ENCODE assay signal across 14 mouse cellular contexts in genomic region chr1:64916884-64917507, GRCm38 (mm10). TPM values are rescaled to one million over a fixed set of nuclear protein-coding genes. Genes with fewer than 3 reads are reported as not detected.
A peak's percentile ranks its signal among the peaks of the same experiment; 100 is the strongest.
DNase-seq lines count a peak whose midpoint lies in the region; ATAC-seq and TF ChIP-seq lines count a peak whose summit lies in the region.
"Had no signal": no experiment of that assay in that cellular context is flagged by ENCODE, and none has a peak within 500 bp of the region (broad histone marks: within the 10 kb centered on the region; RNA-seq: fewer than 3 reads in every experiment).

No protein-coding gene starts in this region.

- no peak overlapping the region for H3K4me2 ChIP-seq in intestine, embryonic 14.5 days (ENCODE audit: low read length)
- H3K4me2 ChIP-seq in intestine, embryonic 15.5 days (replicated peaks): no peak overlapping the region
- H3K4me2 ChIP-seq in forebrain, embryonic 15.5 days (replicated peaks): no peak overlapping the region
- H3K4me2 ChIP-seq in midbrain, postnatal 0 days (ENCODE audit: low read depth, low read length, poor library complexity, severe bottlenecking): no peak overlapping the region
- H3K4me2 ChIP-seq: lung, embryonic 15.5 days had no signal

- H3K9me3 ChIP-seq in intestine, embryonic 14.5 days (ENCODE audit: control insufficient read depth, low read length): no peaks in the 10 kb centered on the region
- no peaks in the 10 kb centered on the region for H3K9me3 ChIP-seq in intestine, embryonic 15.5 days
- H3K9me3 ChIP-seq in forebrain, embryonic 15.5 days: no peaks in the 10 kb centered on the region
- H3K9me3 ChIP-seq in midbrain, postnatal 0 days (ENCODE audit: low read length): no peaks in the 10 kb centered on the region
- H3K9me3 ChIP-seq: lung, embryonic 15.5 days had no signal

- H3K27me3 ChIP-seq in intestine, embryonic 14.5 days (replicated peaks; ENCODE audit: control insufficient read depth, insufficient read depth, low read length): no peaks in the 10 kb centered on the region
- H3K27me3 ChIP-seq in intestine, embryonic 15.5 days (replicated peaks): no peaks in the 10 kb centered on the region
- H3K27me3 ChIP-seq in forebrain, embryonic 15.5 days: peaks cover 22% of the 10 kb centered on the region; the same call in 1 of the 2 replicates
- no peaks in the 10 kb centered on the region for H3K27me3 ChIP-seq in midbrain, postnatal 0 days (ENCODE audit: insufficient read depth, low read length)
- H3K27me3 ChIP-seq: lung, embryonic 15.5 days had no signal

- no peak overlapping the region for H3K9ac ChIP-seq in intestine, embryonic 14.5 days (ENCODE audit: low read length)
- H3K9ac ChIP-seq in intestine, embryonic 15.5 days: no peak overlapping the region
- H3K9ac ChIP-seq in forebrain, embryonic 15.5 days (replicated peaks): no peak overlapping the region
- H3K9ac ChIP-seq in midbrain, postnatal 0 days (replicated peaks; ENCODE audit: low read length, poor library complexity, severe bottlenecking): no peak overlapping the region
- H3K9ac ChIP-seq: lung, embryonic 15.5 days had no signal

- H3K36me3 ChIP-seq in intestine, embryonic 14.5 days (ENCODE audit: control insufficient read depth, insufficient read depth, low read length): 0 out of 2 replicates have a peak, but pooled peaks cover 7% of the 10 kb centered on the region
- H3K36me3 ChIP-seq in intestine, embryonic 15.5 days: no peaks in the 10 kb centered on the region
- H3K36me3 ChIP-seq in forebrain, embryonic 15.5 days: no peaks in the 10 kb centered on the region
- peaks cover 8% of the 10 kb centered on the region; the same call in 1 of the 2 replicates for H3K36me3 ChIP-seq in midbrain, postnatal 0 days (ENCODE audit: insufficient read depth, low read length)

- peak; percentile 51 for DNase-seq in intestine, embryonic 14.5 days (ENCODE audit: low spot score)
- DNase-seq in embryo, embryonic 11 days: peak; percentile 40
- DNase-seq in midbrain, postnatal 0 days (ENCODE audit: low spot score): peak; percentile 15
- DNase-seq in right cerebral cortex, postnatal 14 days: no peak
- no peak for DNase-seq in lung, adult 2 months
- DNase-seq: B cell, adult 2 months; cerebellum, postnatal 25 days; gastrocnemius, postnatal 25 days; kidney, adult 18-20 months; thymus, postnatal 25 days had no signal

- no peak for TF ChIP-seq POLR2A in lung, adult 2 months (IDR thresholded peaks at IDR 0.05; ENCODE audit: borderline replicate concordance, extremely low read depth, low read depth, low read length)

- WGBS in intestine, embryonic 14.5 days: 38% methylated on average over 5 of the region's 5 CpGs
- 45% methylated on average over 5 of the region's 5 CpGs for WGBS in intestine, embryonic 15.5 days
- 6% methylated on average over 5 of the region's 5 CpGs for WGBS in forebrain, embryonic 15.5 days
- WGBS in midbrain, postnatal 0 days: 14% methylated on average over 5 of the region's 5 CpGs
- WGBS in lung, adult 2 months: 73% methylated on average over 5 of the region's 5 CpGs

- H3K4me3 ChIP-seq in intestine, embryonic 14.5 days (ENCODE audit: low read depth, low read length): no peak overlapping the region
- H3K4me3 ChIP-seq in intestine, embryonic 15.5 days (replicated peaks): no peak overlapping the region
- H3K4me3 ChIP-seq in forebrain, embryonic 15.5 days: no peak overlapping the region
- H3K4me3 ChIP-seq in midbrain, postnatal 0 days (ENCODE audit: low read depth, low read length): no peak overlapping the region
- H3K4me3 ChIP-seq in lung, adult 2 months (replicated peaks; ENCODE audit: extremely low read depth, low read depth, low read length): no peak overlapping the region
- H3K4me3 ChIP-seq: lung, embryonic 15.5 days had no signal

- no peak for TF ChIP-seq CTCF in midbrain, postnatal 0 days (IDR thresholded peaks at IDR 0.05)
- TF ChIP-seq CTCF in lung, adult 2 months (IDR thresholded peaks at IDR 0.05; ENCODE audit: insufficient read depth, low read length): no peak

- H3K27ac ChIP-seq in intestine, embryonic 14.5 days (ENCODE audit: low read depth): no peak overlapping the region
- no peak overlapping the region for H3K27ac ChIP-seq in intestine, embryonic 15.5 days
- no peak overlapping the region for H3K27ac ChIP-seq in forebrain, embryonic 15.5 days (replicated peaks)
- H3K27ac ChIP-seq in midbrain, postnatal 0 days (ENCODE audit: low read depth, low read length): no peak overlapping the region
- H3K27ac ChIP-seq: lung, embryonic 15.5 days had no signal

- ATAC-seq in intestine, embryonic 14.5 days (replicated peaks; ENCODE audit: low FRiP score, low TSS enrichment, low read depth): no peak
- no peak for ATAC-seq in intestine, embryonic 15.5 days
- ATAC-seq in forebrain, embryonic 15.5 days (replicated peaks): peak; percentile 34; the same call in 1 of the 2 replicates
- no peak for ATAC-seq in midbrain, postnatal 0 days (ENCODE audit: low FRiP score)
- no peak for ATAC-seq in granulocyte monocyte progenitor cell, adult 5-6 weeks (replicated peaks; ENCODE audit: poor library complexity, severe bottlenecking)

- peaks cover 11% of the 10 kb centered on the region; the same call in 1 of the 2 replicates for H3K4me1 ChIP-seq in intestine, embryonic 14.5 days (replicated peaks; ENCODE audit: control insufficient read depth, insufficient read depth, low read length)
- H3K4me1 ChIP-seq in intestine, embryonic 15.5 days (replicated peaks): no peaks in the 10 kb centered on the region
- peaks cover 34% of the 10 kb centered on the region for H3K4me1 ChIP-seq in forebrain, embryonic 15.5 days
- peaks cover 8% of the 10 kb centered on the region; the same call in 1 of the 2 replicates for H3K4me1 ChIP-seq in midbrain, postnatal 0 days (ENCODE audit: insufficient read depth, low read length)
- peaks cover 9% of the 10 kb centered on the region for H3K4me1 ChIP-seq in lung, adult 2 months (ENCODE audit: control insufficient read depth, insufficient read depth, low read length)

RNA-seq across cellular contexts. Expression of gene Plekhm3, which starts 39.6 kb away (rescaled TPM):
- polyA plus RNA-seq in intestine, embryonic 14.5 days (2014; fragmentation: Nextera tagmentation; extraction: Ambion mirVana): 8.2 and 8.3 TPM in 2 replicates
- polyA plus RNA-seq in intestine, embryonic 15.5 days (2015; fragmentation: Nextera tagmentation; extraction: Ambion mirVana): 4.7 and 5.9 TPM in 2 replicates
- polyA plus RNA-seq in forebrain, embryonic 15.5 days (2015; fragmentation: Nextera tagmentation; extraction: Ambion mirVana): 10.3 and 10.9 TPM in 2 replicates
- total RNA-seq in midbrain, postnatal 0 days (2014; rRNA removed): 14.6 and 21.9 TPM in 2 replicates
- 5.6 and 5.9 TPM in 2 replicates for polyA plus RNA-seq in midbrain, postnatal 0 days (2015; fragmentation: Nextera tagmentation; extraction: Ambion mirVana)
- polyA plus RNA-seq in lung, adult 2 months (2012; rRNA removed): 6.9 and 10.5 TPM in 2 replicates
- 12.5 and 13.5 TPM in 2 replicates for total RNA-seq in granulocyte monocyte progenitor cell, adult 5-6 weeks (2014; fragmentation: Nextera tagmentation)
- 5.4 and 8.5 TPM in 2 replicates for total RNA-seq in granulocyte monocyte progenitor cell, adult 5-6 weeks (2017)

Comparison
In these comparisons a context has a peak if more than half of its experiments do, and no peak if none do; other contexts are left out.
1. DNase-seq: peak in intestine, embryonic 14.5 days (single experiment), embryo, embryonic 11 days (single experiment) and midbrain, postnatal 0 days (single experiment); none in right cerebral cortex, postnatal 14 days (single experiment) and lung, adult 2 months (single experiment).